Mouse (Mus musculus) forebrain, embryonic 10.5 days (tissue): ENCODE data around the gene Tmem229b. TPM values are rescaled to one million over a fixed set of nuclear protein-coding genes. Genes with fewer than 3 reads are reported as not detected.
A peak's percentile ranks its signal among the peaks of the same experiment; 100 is the strongest.
"Not testable (repeated sequence)": the region's sequence is repeated elsewhere in the genome, so short reads cannot be mapped to it uniquely, and the experiment has no call there.

ENCODE experiments used
- DNase-seq: peaks from one replicate; pipeline ENCODE4 v3.0.0-alpha.2; 2017; ENCODE audit warnings: low spot score; ENCODE audit errors: extremely low spot score
- H3K27ac ChIP-seq: fragments of 300-500 bp; sonication (generic); 2 replicates; pipeline ENCODE4 v1.5.1; 2016; ENCODE audit warnings: mild to moderate bottlenecking
- H3K27me3 ChIP-seq: fragments of 300-500 bp; sonication (generic); 2 replicates; pipeline ENCODE4 v1.6.1; 2016; ENCODE audit warnings: mild to moderate bottlenecking; ENCODE audit not compliant: poor library complexity, severe bottlenecking
- H3K36me3 ChIP-seq: fragments of 300-500 bp; sonication (generic); replicated peaks from 2 replicates; pipeline ENCODE4 v1.6.1; 2016; ENCODE audit warnings: mild to moderate bottlenecking, moderate library complexity
- H3K4me1 ChIP-seq: fragments of 300-500 bp; sonication (generic); 2 replicates; pipeline ENCODE4 v1.6.1; 2016
- H3K4me3 ChIP-seq: fragments of 300-500 bp; sonication (generic); 2 replicates; pipeline ENCODE4 v1.5.1; 2016; ENCODE audit warnings: mild to moderate bottlenecking, moderate library complexity
- H3K9me3 ChIP-seq: fragments of 300-500 bp; sonication (generic); 2 replicates; pipeline ENCODE4 v1.6.1; 2016; ENCODE audit warnings: mild to moderate bottlenecking, moderate library complexity
- WGBS: fragments of 180-500 bp; shearing (Covaris S2); methylation state at CpG from one replicate; pipeline ENCODE4 v1.1.7; 2016; 5-methylcytosine and 5-hydroxymethylcytosine counted together
- polyA plus RNA-seq: library from polyadenylated mRNA; unstranded; fragments of >200 nt; fragmentation: Nextera tagmentation; extraction: Ambion mirVana; gene quantifications from 2 replicates; pipeline ENCODE4 v1.2.1, GENCODE M21; 2016

The Tmem229b gene
- polyA plus RNA-seq, 1 experiment from 2014 or later: 5.0 TPM

- Histone ChIP-seq H3K36me3 (no peaks in the 10 kb centered on the region), H3K27me3 (no peaks in the 10 kb centered on the region), H3K9me3 (no peaks in the 10 kb centered on the region), H3K4me3 (no peak overlapping the region), H3K4me1 (no peaks in the 10 kb centered on the region), H3K27ac (no peak overlapping the region)
- DNase-seq: no peak
- WGBS: 90% methylated on average over 5 of the region's 5 CpGs
Measured at GRCm38 (mm10) chr12:78927287-78927686, 80.1 kb downstream of the Tmem229b start.

- Histone ChIP-seq H3K27me3 (no peaks in the 10 kb centered on the region), H3K27ac (no peak overlapping the region), H3K4me1 (peaks cover 8% of the 10 kb centered on the region), H3K4me3 (no peak overlapping the region), H3K9me3 (no peaks in the 10 kb centered on the region), H3K36me3 (no peaks in the 10 kb centered on the region)
- 93% methylated on average over 7 of the region's 7 CpGs for WGBS
- DNase-seq: no peak
Measured at GRCm38 (mm10) chr12:78923539-78924189, 83.8 kb downstream of the Tmem229b start.

- not testable (repeated sequence) for H3K27ac ChIP-seq, H3K9me3 ChIP-seq, H3K4me3 ChIP-seq, H3K27me3 ChIP-seq, DNase-seq, H3K36me3 ChIP-seq
- peaks cover 13% of the 10 kb centered on the region for H3K4me1 ChIP-seq
Measured at GRCm38 (mm10) chr12:78922977-78923376, 84.5 kb downstream of the Tmem229b start.

- no peak for DNase-seq
Measured at GRCm38 (mm10) chr12:78922058-78922457, 85.4 kb downstream of the Tmem229b start.

GRCm38 (mm10) chr12:78921421-78921820 lies 86.0 kb downstream of the Tmem229b start:
- no peaks in the 10 kb centered on the region for H3K27me3 ChIP-seq
- no peaks in the 10 kb centered on the region for H3K36me3 ChIP-seq
- H3K27ac ChIP-seq: no peak overlapping the region
- WGBS: 82% methylated on average over 4 of the region's 4 CpGs
- peaks cover 13% of the 10 kb centered on the region for H3K4me1 ChIP-seq
- no peaks in the 10 kb centered on the region for H3K9me3 ChIP-seq
- DNase-seq: no peak
- H3K4me3 ChIP-seq: no peak overlapping the region

More at GRCm38 (mm10) chr12:78922058-78922457, 85.4 kb downstream of the Tmem229b start:
- Histone ChIP-seq H3K36me3 (no peaks in the 10 kb centered on the region), H3K27me3 (no peaks in the 10 kb centered on the region), H3K27ac (no peak overlapping the region), H3K4me1 (peaks cover 13% of the 10 kb centered on the region), H3K9me3 (no peaks in the 10 kb centered on the region), H3K4me3 (no peak overlapping the region)
- 86% methylated on average over 3 of the region's 3 CpGs for WGBS

GRCm38 (mm10) chr12:78919079-78919712 lies 88.2 kb downstream of the Tmem229b start:
- 37% methylated on average over 16 of the region's 16 CpGs for WGBS
- DNase-seq: peak; percentile 51
- Histone ChIP-seq H3K27me3 (peaks cover 7% of the 10 kb centered on the region), H3K4me1 (peaks cover 13% of the 10 kb centered on the region), H3K36me3 (no peaks in the 10 kb centered on the region), H3K9me3 (no peaks in the 10 kb centered on the region), H3K4me3 (no peak overlapping the region), H3K27ac (no peak overlapping the region)

GRCm38 (mm10) chr12:78918227-78919078 lies 89.0 kb downstream of the Tmem229b start:
- Histone ChIP-seq H3K27me3 (peaks cover 15% of the 10 kb centered on the region), H3K4me1 (peaks cover 13% of the 10 kb centered on the region), H3K4me3 (no peak overlapping the region), H3K36me3 (no peaks in the 10 kb centered on the region), H3K27ac (no peak overlapping the region), H3K9me3 (no peaks in the 10 kb centered on the region)
- 16% methylated on average over 11 of the region's 11 CpGs for WGBS
- DNase-seq: peak; percentile 81

GRCm38 (mm10) chr12:78916278-78916677 lies 91.1 kb downstream of the Tmem229b start:
- H3K4me3 ChIP-seq: no peak overlapping the region
- WGBS: 74% methylated on average over 3 of the region's 3 CpGs
- no peaks in the 10 kb centered on the region for H3K36me3 ChIP-seq
- DNase-seq: no peak
- no peaks in the 10 kb centered on the region for H3K9me3 ChIP-seq
- peaks cover 25% of the 10 kb centered on the region for H3K4me1 ChIP-seq
- H3K27ac ChIP-seq: no peak overlapping the region
- peaks cover 36% of the 10 kb centered on the region for H3K27me3 ChIP-seq

GRCm38 (mm10) chr12:78915561-78915960 lies 91.9 kb downstream of the Tmem229b start:
- WGBS: 80% methylated on average over 3 of the region's 3 CpGs
- no peaks in the 10 kb centered on the region for H3K9me3 ChIP-seq
- H3K27ac ChIP-seq: no peak overlapping the region
- peaks cover 31% of the 10 kb centered on the region for H3K4me1 ChIP-seq
- no peak for DNase-seq
- H3K4me3 ChIP-seq: no peak overlapping the region
- peaks cover 43% of the 10 kb centered on the region for H3K27me3 ChIP-seq
- H3K36me3 ChIP-seq: no peaks in the 10 kb centered on the region

GRCm38 (mm10) chr12:78914458-78914857 lies 93.0 kb downstream of the Tmem229b start:
- peaks cover 32% of the 10 kb centered on the region for H3K4me1 ChIP-seq
- H3K36me3 ChIP-seq: no peaks in the 10 kb centered on the region
- no peak overlapping the region for H3K27ac ChIP-seq
- no peak overlapping the region for H3K4me3 ChIP-seq
- H3K9me3 ChIP-seq: no peaks in the 10 kb centered on the region
- no peak for DNase-seq
- WGBS: 82% methylated on average over 4 of the region's 4 CpGs
- peaks cover 54% of the 10 kb centered on the region for H3K27me3 ChIP-seq
